Comparison of ENCODE assay signal across 14 mouse cellular contexts in the genomic region with DNA sequence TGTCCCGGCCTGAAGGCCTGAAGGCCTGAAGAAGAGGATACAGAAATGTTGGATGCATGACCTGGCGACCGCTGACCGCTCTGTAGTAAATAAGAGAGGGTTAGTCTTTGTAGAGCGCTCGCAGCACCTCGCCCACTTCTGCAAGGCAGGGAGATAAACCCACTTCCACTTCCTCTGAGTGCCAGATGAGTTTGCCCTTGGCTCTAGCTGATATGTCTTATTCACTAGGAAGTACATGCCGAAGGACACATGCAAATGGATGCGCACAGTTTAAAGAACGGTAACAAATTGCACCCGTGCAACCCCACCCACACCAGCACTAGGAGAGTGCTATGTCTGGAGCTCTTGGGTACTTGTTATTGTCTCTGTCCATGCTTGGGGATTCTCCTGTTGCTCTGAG.
DNase-seq lines count a peak whose midpoint lies in the region; ATAC-seq and TF ChIP-seq lines count a peak whose summit lies in the region.
"Had no signal": no experiment of that assay in that cellular context is flagged by ENCODE, and none has a peak within 500 bp of the region (broad histone marks: within the 10 kb centered on the region; RNA-seq: fewer than 3 reads in every experiment).

No protein-coding gene starts in this region.

- intact Hi-C loops in heart, postnatal 36 days (cut with DNase I), result no loop called here

- no peak overlapping the region for H3K4me2 ChIP-seq in liver, embryonic 14.5 days (ENCODE audit: low read depth)
- H3K4me2 ChIP-seq: neural tube, embryonic 13.5 days had no signal

- H3K9ac ChIP-seq in liver, embryonic 14.5 days (replicated peaks), result no peak overlapping the region
- H3K9ac ChIP-seq: neural tube, embryonic 13.5 days had no signal

- H3K4me1 ChIP-seq in liver, embryonic 14.5 days (replicated peaks; ENCODE audit: control insufficient read depth in 2 of 2, insufficient read depth in 2 of 2, low read length in 1 of 2), result peaks cover 0 to 6% of the 10 kb centered on the region in 2 experiments; a peak in 2 of 4 replicates
- H3K4me1 ChIP-seq: neural tube, embryonic 13.5 days had no signal

- DNase-seq in ES-CJ7 (ENCODE audit: low read depth, low spot score) (peak; percentile 12), ZHBTc4 (ENCODE audit: low read depth, low spot score) (peak; percentile 34)
- no peak for DNase-seq in liver, embryonic 14.5 days (ENCODE audit: low read depth in 3 of 3, low spot score in 3 of 3)
- DNase-seq in thymus, postnatal 14 days, result peak; percentile 27
- DNase-seq in adrenal gland, adult (ENCODE audit: inconsistent age in 2 of 2, low spot score in 1 of 2), result no peak
- DNase-seq in ovary, postnatal 36 days (ENCODE audit: low spot score), result no peak
- no peak for DNase-seq in heart, postnatal 36 days
- DNase-seq: heart, postnatal 14 days; kidney, adult 8-10 months; lung, adult 2 months; right cerebral cortex, postnatal 4 days had no signal

- ATAC-seq in liver, embryonic 14.5 days (ENCODE audit: insufficient read depth), result peak; percentile 16; the same call in 1 of the 2 replicates
- ATAC-seq: hindbrain, embryonic 16.5 days had no signal

- TF ChIP-seq EP300 in liver, embryonic 14.5 days (IDR thresholded peaks at IDR 0.05; ENCODE audit: low read depth), result no peak

- 33% methylated on average over 11 of the region's 11 CpGs for WGBS in liver, embryonic 14.5 days (ENCODE audit: insufficient replicate concordance)

- no peak overlapping the region for H3K27ac ChIP-seq in liver, embryonic 14.5 days
- H3K27ac ChIP-seq: macrophage; neural tube, embryonic 13.5 days had no signal

- no peaks in the 10 kb centered on the region for H3K36me3 ChIP-seq in liver, embryonic 14.5 days (replicated peaks; ENCODE audit: control insufficient read depth, insufficient read depth, low read depth)

- H3K9me3 ChIP-seq in liver, embryonic 14.5 days (ENCODE audit: control insufficient read depth, low read length), result no peaks in the 10 kb centered on the region
- H3K9me3 ChIP-seq: neural tube, embryonic 13.5 days had no signal

- H3K4me3 ChIP-seq in liver, embryonic 14.5 days (ENCODE audit: insufficient read depth in 1 of 2, low read depth in 2 of 2, low read length in 2 of 2), result no peak overlapping the region
- H3K4me3 ChIP-seq: neural tube, embryonic 13.5 days had no signal

- no peak for TF ChIP-seq CTCF in liver, embryonic 14.5 days (IDR thresholded peaks at IDR 0.05; ENCODE audit: low read depth)

- no peaks in the 10 kb centered on the region for H3K27me3 ChIP-seq in liver, embryonic 14.5 days (ENCODE audit: control insufficient read depth, insufficient read depth, low read length)
- H3K27me3 ChIP-seq: neural tube, embryonic 13.5 days had no signal

Comparison
In these comparisons a context has a peak if more than half of its experiments do, and no peak if none do; other contexts are left out.
1. DNase-seq: peak in ES-CJ7 (single experiment), ZHBTc4 (single experiment) and thymus, postnatal 14 days (single experiment); none in liver, embryonic 14.5 days (0 of 3), adrenal gland, adult (0 of 2), ovary, postnatal 36 days (single experiment) and heart, postnatal 36 days (0 of 2).